Mouse (Mus musculus) kidney, embryonic 15.5 days (tissue): ENCODE measurements around the gene Maff. TPM values are rescaled to one million over a fixed set of nuclear protein-coding genes. Genes with fewer than 3 reads are reported as not detected.

Experiments used
- ATAC-seq: fragments of 200-750 bp; cut with Nextera tagmentation; replicated peaks from 2 replicates; pipeline ENCODE4 v1.8.0; 2017; ENCODE audit warnings: moderate TSS enrichment; ENCODE audit not compliant: low FRiP score
- H3K27ac ChIP-seq: fragments of 300-500 bp; sonication (generic); 2 replicates; pipeline ENCODE4 v1.5.1; 2015; ENCODE audit warnings: mild to moderate bottlenecking, inconsistent platforms
- H3K27me3 ChIP-seq: fragments of 300-500 bp; sonication (generic); 2 replicates; pipeline ENCODE4 v1.6.1; 2015; ENCODE audit warnings: inconsistent platforms
- H3K36me3 ChIP-seq: fragments of 300-500 bp; sonication (generic); 2 replicates; pipeline ENCODE4 v1.6.1; 2015; ENCODE audit warnings: inconsistent platforms
- H3K4me1 ChIP-seq: fragments of 300-500 bp; sonication (generic); 2 replicates; pipeline ENCODE4 v1.6.1; 2015; ENCODE audit warnings: inconsistent platforms
- H3K4me2 ChIP-seq: fragments of 300-500 bp; sonication (generic); 2 replicates; pipeline ENCODE4 v1.6.1; 2015; ENCODE audit warnings: moderate library complexity, mild to moderate bottlenecking, inconsistent platforms
- H3K4me3 ChIP-seq: fragments of 300-500 bp; sonication (generic); replicated peaks from 2 replicates; pipeline ENCODE4 v1.5.1; 2015; ENCODE audit warnings: mild to moderate bottlenecking, inconsistent platforms
- H3K9ac ChIP-seq: fragments of 300-500 bp; sonication (generic); 2 replicates; pipeline ENCODE4 v1.6.1; 2015; ENCODE audit warnings: mild to moderate bottlenecking, inconsistent platforms
- H3K9me3 ChIP-seq: fragments of 300-500 bp; sonication (generic); replicated peaks from 2 replicates; pipeline ENCODE4 v1.6.1; 2016; ENCODE audit warnings: inconsistent platforms
- WGBS: fragments of 180-500 bp; shearing (Covaris S2); methylation state at CpG from one replicate; pipeline ENCODE4 v1.1.7; 2015; ENCODE audit warnings: mixed read lengths; 5-methylcytosine and 5-hydroxymethylcytosine counted together
- polyA plus RNA-seq: library from polyadenylated mRNA; unstranded; fragments of >200 nt; fragmentation: Nextera tagmentation; extraction: Ambion mirVana; gene quantifications from 2 replicates; pipeline ENCODE4 v1.2.1, GENCODE M21; 2015

Gene Maff
- polyA plus RNA-seq, 1 experiment from 2014 or later: 3.8 TPM

- ATAC-seq: no peak
- H3K27me3 ChIP-seq: no peaks in the 10 kb centered on the region
- no peak overlapping the region for H3K4me2 ChIP-seq
- H3K9me3 ChIP-seq: no peaks in the 10 kb centered on the region
- no peak overlapping the region for H3K4me3 ChIP-seq
- H3K27ac ChIP-seq: peak overlapping the region; percentile 77
- H3K4me1 ChIP-seq: peaks cover 59% of the 10 kb centered on the region
- H3K9ac ChIP-seq: no peak overlapping the region
- H3K36me3 ChIP-seq: no peaks in the 10 kb centered on the region
- WGBS: 81% methylated on average over 4 of the region's 4 CpGs
Measured at GRCm38 (mm10) chr15:79323791-79324155, 22.6 kb upstream of the Maff start.

GRCm38 (mm10) chr15:79324373-79324772, 22.0 kb upstream of the Maff start:
- no peaks in the 10 kb centered on the region for H3K9me3 ChIP-seq
- 93% methylated on average over 3 of the region's 3 CpGs for WGBS
- H3K9ac ChIP-seq: no peak overlapping the region
- no peak overlapping the region for H3K4me2 ChIP-seq
- H3K27me3 ChIP-seq: no peaks in the 10 kb centered on the region
- H3K36me3 ChIP-seq: no peaks in the 10 kb centered on the region
- no peak overlapping the region for H3K4me3 ChIP-seq
- H3K27ac ChIP-seq: peak overlapping the region; percentile 77
- H3K4me1 ChIP-seq: peaks cover 59% of the 10 kb centered on the region
- no peak for ATAC-seq

DNA sequence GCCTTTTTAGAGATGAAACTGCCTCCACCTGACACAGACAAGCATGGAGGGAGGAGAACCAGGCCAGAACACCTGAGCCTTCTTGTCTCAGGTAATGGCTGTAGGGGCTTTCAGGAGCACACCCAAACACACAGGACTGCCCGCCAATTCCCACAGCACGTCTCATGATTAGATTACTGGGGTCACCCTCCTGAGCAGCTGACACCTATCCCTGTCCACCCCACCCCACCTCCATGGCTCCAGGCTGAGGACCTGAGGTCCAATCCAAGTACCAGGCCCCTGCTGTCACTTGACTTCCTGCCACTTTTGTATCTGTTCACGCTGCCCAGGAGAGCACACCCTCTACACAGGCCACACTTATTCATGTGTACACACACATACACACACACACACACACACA, 20.7 kb upstream of the Maff start:
- Histone ChIP-seq H3K9me3 (no peaks in the 10 kb centered on the region), H3K4me1 (peaks cover 63% of the 10 kb centered on the region), H3K9ac (no peak overlapping the region), H3K27ac (no peak overlapping the region), H3K36me3 (no peaks in the 10 kb centered on the region), H3K4me3 (no peak overlapping the region), H3K4me2 (no peak overlapping the region), H3K27me3 (no peaks in the 10 kb centered on the region)
- ATAC-seq: no peak
- 87% methylated on average over 3 of the region's 3 CpGs for WGBS

DNA sequence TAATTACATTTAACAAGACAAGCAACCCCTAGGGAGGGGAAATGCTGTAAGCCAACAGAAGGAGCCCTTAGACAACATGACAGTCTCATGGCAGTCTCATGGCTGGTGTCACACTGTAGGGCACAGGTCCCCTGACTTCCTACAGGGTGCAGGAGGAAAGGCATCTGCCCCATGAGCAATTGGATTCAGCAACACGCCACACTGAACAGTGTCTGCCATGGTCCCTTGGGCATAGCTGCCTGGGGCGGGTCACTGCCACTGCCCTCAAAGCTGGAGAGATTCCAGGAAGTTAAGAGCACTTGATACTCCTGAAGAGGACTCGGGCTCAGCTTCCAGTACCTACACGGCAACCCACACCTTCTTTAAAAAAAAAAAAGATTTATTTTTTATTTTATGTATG, 20.2 kb upstream of the Maff start:
- Histone ChIP-seq H3K4me3 (no peak overlapping the region), H3K9ac (no peak overlapping the region), H3K4me1 (peaks cover 63% of the 10 kb centered on the region), H3K4me2 (peak overlapping the region; percentile 88), H3K27me3 (no peaks in the 10 kb centered on the region), H3K27ac (peak overlapping the region; percentile 94; the same call in 1 of the 2 replicates), H3K36me3 (no peaks in the 10 kb centered on the region), H3K9me3 (no peaks in the 10 kb centered on the region)
- WGBS: 32% methylated on average over 4 of the region's 4 CpGs
- ATAC-seq: no peak

GRCm38 (mm10) chr15:79326971-79327961, 19.2 kb upstream of the Maff start:
- H3K36me3 ChIP-seq: no peaks in the 10 kb centered on the region
- peak; percentile 6; the same call in 1 of the 2 replicates for ATAC-seq
- H3K4me2 ChIP-seq: peak overlapping the region; percentile 88
- peaks cover 57% of the 10 kb centered on the region for H3K4me1 ChIP-seq
- H3K27me3 ChIP-seq: no peaks in the 10 kb centered on the region
- H3K9me3 ChIP-seq: no peaks in the 10 kb centered on the region
- H3K4me3 ChIP-seq: peak overlapping the region; percentile 61
- 13% methylated on average over 20 of the region's 20 CpGs for WGBS
- peak overlapping the region; percentile 62 for H3K9ac ChIP-seq
- peak overlapping the region; percentile 94 for H3K27ac ChIP-seq

DNA sequence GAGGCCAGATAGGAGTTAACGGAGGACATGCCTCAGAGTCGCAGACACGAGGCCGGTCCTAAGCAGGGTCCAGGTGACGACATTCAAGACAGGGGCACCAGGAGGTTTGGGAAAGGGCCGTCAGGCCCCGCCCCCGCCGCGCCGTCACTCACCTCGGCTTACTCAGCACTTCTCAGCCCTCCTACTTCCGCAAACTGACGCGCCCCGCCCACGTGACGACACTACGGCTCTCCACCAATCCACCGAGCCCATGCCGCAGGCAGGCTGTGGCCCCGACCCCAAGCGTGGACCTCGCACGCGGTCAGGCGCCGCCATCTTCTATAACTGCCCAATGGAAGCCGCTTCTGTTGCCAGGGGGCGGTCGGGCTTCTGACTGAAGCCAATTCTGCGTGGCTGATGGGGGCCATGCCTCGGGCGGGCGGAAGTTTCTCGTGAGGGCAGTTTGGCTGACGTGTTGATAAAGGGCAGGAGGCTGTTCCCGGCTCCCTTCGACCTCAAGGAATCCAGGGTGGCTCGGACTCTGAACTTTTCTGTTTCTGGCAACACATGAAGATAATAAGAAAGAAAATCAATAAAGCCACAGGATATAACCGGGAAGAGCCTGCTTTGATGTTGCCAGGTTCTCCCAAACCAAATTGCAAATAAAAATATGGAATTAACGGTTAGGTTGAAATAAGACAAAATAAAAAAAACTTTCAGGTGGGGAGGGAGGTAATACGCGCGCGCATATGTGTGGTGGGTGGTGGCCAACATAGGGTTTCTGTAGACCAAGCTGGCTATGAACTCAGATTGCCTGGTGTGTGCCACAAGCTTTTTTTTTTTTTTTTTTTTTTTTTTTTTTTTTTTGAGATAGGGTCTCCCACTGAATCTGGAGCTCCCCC, 18.1 kb upstream of the Maff start, which contains the start of gene Pla2g6:
TSS of gene Pla2g6 (minus strand) at position 333 of the 881 bp plus-strand sequence.
- 3% methylated on average over 46 of the region's 46 CpGs for WGBS
- Histone ChIP-seq H3K36me3 (no peaks in the 10 kb centered on the region), H3K9ac (peak within 1 kb of the TSS; percentile 62), H3K27me3 (no peaks in the 10 kb centered on the region), H3K9me3 (no peaks in the 10 kb centered on the region), H3K4me1 (peaks cover 49% of the 10 kb centered on the region), H3K4me3 (peak within 1 kb of the TSS; percentile 61), H3K4me2 (peak within 1 kb of the TSS; percentile 88), H3K27ac (peak within 1 kb of the TSS; percentile 94)
- ATAC-seq: peak; percentile 95

DNA sequence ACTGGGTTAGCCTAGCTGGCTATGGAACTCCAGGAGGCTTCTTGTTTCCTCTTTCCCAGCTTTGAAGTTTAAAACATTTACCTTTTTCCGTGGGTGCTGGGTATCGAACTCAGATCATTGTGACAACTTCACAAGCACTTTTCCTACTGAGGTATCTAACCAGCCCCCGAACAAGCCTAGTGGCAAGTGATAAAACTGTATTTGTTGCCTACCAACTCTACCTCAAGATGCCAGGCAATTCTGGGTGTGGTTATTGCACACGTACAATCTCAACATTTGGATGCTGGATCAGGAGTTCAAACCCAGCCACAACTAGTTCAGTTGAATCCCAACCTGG, 17.5 kb upstream of the Maff start:
- Histone ChIP-seq H3K4me1 (peaks cover 43% of the 10 kb centered on the region), H3K9me3 (no peaks in the 10 kb centered on the region), H3K9ac (no peak overlapping the region), H3K27me3 (no peaks in the 10 kb centered on the region), H3K36me3 (no peaks in the 10 kb centered on the region), H3K27ac (no peak overlapping the region), H3K4me2 (peak overlapping the region; percentile 88), H3K4me3 (no peak overlapping the region)
- WGBS: 93% methylated on average over 4 of the region's 4 CpGs
- ATAC-seq: no peak

GRCm38 (mm10) chr15:79329346-79329978, 17.0 kb upstream of the Maff start:
- 96% methylated on average over 6 of the region's 6 CpGs for WGBS
- Histone ChIP-seq H3K27me3 (no peaks in the 10 kb centered on the region), H3K27ac (no peak overlapping the region), H3K36me3 (no peaks in the 10 kb centered on the region), H3K9me3 (no peaks in the 10 kb centered on the region), H3K4me1 (peaks cover 37% of the 10 kb centered on the region), H3K4me3 (no peak overlapping the region), H3K4me2 (no peak overlapping the region), H3K9ac (no peak overlapping the region)
- no peak for ATAC-seq

GRCm38 (mm10) chr15:79329979-79330363, 16.4 kb upstream of the Maff start:
- Histone ChIP-seq H3K4me1 (peaks cover 32% of the 10 kb centered on the region), H3K27ac (0 out of 2 replicates have a peak overlapping the region, but pooled peaks have one; percentile 45), H3K9me3 (no peaks in the 10 kb centered on the region), H3K36me3 (no peaks in the 10 kb centered on the region), H3K9ac (no peak overlapping the region), H3K4me3 (no peak overlapping the region), H3K4me2 (no peak overlapping the region), H3K27me3 (no peaks in the 10 kb centered on the region)
- ATAC-seq: no peak
- 89% methylated on average over 6 of the region's 6 CpGs for WGBS

GRCm38 (mm10) chr15:79330521-79330920, 15.9 kb upstream of the Maff start:
- no peak overlapping the region for H3K4me3 ChIP-seq
- no peaks in the 10 kb centered on the region for H3K9me3 ChIP-seq
- H3K9ac ChIP-seq: no peak overlapping the region
- H3K27ac ChIP-seq: 0 out of 2 replicates have a peak overlapping the region, but pooled peaks have one; percentile 49
- WGBS: 60% methylated on average over 4 of the region's 4 CpGs
- ATAC-seq: no peak
- H3K36me3 ChIP-seq: no peaks in the 10 kb centered on the region
- H3K4me2 ChIP-seq: no peak overlapping the region
- no peaks in the 10 kb centered on the region for H3K27me3 ChIP-seq
- peaks cover 29% of the 10 kb centered on the region for H3K4me1 ChIP-seq

DNA sequence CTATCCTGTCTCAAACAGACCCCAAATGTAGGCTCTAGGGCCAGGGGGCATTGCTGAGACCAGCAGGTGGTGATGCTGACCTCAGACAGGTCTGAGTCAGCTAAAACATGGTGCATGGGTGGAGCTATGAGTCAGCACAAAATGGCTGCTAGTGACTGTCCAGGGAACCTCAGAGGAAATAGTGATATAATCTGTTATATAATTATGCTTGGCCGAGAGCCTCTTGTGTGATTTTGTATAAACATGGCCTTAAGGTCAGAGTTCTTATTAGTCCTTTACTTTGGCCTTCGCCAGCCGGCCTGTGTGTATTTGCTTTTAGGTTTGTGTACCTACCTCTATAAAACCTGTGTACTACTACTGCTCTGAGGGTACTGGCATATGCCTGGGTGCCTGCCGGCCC, 13.0 kb upstream of the Maff start:
- Histone ChIP-seq H3K27me3 (no peaks in the 10 kb centered on the region), H3K9ac (no peak overlapping the region), H3K27ac (no peak overlapping the region), H3K36me3 (no peaks in the 10 kb centered on the region), H3K4me3 (no peak overlapping the region), H3K4me1 (peaks cover 5% of the 10 kb centered on the region; the same call in 1 of the 2 replicates), H3K4me2 (no peak overlapping the region), H3K9me3 (no peaks in the 10 kb centered on the region)
- WGBS: 54% methylated on average over 4 of the region's 4 CpGs
- no peak for ATAC-seq
